Mouse (Mus musculus) c-Kit-positive CD71-positive TER-119-negative erythroid progenitor cells, embryonic 14.5 days (primary cell): Measurements from ENCODE around the gene Bcl7c.
"Not testable (repeated sequence)": the region's sequence is repeated elsewhere in the genome, so short reads cannot be mapped to it uniquely, and the experiment has no call there.

Source experiments
- DNase-seq: peaks from one replicate; pipeline ENCODE4 v3.0.0-alpha.2; 2013; ENCODE audit warnings: low read depth

Gene Bcl7c

DNA sequence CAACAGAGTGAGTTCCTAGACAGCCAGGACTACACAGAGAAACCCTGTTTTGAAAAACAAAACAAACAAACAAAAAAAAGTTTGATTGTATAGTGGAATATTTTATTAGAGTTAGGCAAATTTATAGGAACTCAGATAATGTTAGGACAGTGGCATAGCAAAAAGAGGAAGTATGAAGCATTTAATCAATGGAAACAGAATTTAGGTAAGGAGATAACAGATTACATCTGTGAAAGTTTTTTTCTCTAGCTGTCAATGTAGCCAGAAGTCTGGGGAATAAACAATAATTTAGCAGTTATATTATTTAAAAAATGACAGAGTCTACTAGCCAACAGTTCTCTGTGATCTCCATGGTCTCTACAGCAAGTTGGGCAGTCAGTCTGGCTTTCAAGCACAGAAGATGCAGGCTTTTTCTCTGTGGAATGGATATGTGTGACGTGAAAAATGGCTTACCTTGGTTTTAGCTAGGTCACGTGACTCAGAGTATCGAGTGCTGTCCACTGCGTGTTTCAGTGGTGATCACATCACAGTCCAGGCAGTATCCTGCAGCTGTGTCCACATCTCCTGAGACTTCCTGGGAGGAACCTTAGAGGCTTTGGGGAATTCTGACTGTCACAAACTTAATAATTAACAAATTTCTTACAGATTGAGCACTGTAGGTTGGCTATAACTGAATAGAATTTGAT lies 60.1 kb downstream of the Bcl7c start:
- no peak for DNase-seq

DNA sequence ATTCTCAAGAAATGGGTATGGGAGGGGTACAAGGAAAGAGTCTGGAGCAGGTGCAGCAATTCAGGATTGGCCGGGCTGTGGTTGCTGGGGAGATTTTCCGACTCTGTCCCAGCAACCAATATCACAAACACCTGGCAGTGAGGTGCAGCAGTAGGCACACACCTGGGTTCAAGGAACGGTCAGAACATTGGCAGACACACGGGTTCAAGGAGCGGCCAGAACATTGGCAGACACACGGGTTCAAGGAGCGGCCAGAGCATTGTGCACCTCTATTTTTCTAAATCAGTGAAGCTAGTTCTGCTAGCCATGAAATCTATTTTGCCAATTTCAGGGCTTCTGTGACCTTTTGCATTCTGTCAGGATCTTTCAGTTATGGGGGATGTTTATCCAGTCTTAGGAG lies 61.2 kb downstream of the Bcl7c start:
- not testable (repeated sequence) for DNase-seq

DNA sequence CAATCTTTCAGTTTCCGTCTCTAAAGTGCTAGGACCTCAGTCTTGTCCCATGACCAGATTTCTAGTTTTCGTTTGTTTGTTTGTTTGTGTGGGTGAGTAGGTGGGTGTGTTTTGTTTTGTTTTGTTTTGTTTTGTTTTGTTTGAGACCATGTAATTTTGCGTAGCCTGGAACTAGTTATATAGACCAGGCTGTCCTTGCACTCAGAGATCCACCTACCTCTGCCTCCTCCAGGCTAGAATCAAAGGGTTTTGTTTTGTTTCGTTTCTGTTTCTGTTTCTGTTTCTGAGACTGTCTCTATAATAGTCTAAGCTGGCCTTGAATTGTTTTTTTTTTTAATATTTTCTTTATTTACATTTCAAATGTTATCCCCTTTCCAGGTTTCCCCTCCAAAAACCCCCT lies 62.4 kb downstream of the Bcl7c start:
- DNase-seq = no peak

DNA sequence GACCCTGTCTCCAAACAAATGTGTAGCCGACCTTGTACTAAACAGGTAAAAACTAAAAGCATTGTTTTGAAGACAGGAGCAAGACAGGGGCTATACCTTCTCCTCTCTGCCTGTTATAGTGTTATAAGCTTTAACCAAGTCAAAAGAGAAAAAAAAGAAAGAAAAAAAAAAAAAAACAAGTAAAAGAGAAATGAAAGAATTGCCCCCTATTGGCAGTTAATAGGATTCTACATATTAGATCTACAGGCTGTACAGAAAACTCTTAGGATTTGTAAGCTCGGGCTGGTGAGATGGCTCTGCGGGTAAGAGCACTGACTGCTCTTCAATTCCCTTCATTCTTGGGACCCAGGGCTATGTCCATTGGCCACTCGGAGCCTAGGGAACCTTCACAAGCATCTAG lies 66.5 kb downstream of the Bcl7c start:
- no peak for DNase-seq

DNA sequence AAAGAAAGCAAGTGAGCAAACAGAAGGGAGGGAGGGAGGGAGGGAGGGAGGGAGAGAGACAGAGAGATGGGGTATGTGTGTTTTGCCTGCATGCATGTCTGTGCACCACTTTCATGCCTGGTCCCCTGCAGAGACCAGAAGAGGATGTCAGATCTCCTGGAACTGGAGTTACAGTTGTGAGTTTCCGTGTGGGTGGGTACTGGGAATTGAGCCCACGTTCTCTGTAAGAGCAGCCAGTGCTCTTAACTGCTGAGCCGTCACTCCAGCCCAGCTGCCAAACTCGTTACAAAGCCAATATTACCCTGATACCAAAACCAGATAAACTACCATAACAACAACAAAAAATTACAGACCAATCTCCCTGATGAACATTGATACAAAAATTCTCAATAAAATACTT lies 67.5 kb downstream of the Bcl7c start:
- DNase-seq = no peak

DNA sequence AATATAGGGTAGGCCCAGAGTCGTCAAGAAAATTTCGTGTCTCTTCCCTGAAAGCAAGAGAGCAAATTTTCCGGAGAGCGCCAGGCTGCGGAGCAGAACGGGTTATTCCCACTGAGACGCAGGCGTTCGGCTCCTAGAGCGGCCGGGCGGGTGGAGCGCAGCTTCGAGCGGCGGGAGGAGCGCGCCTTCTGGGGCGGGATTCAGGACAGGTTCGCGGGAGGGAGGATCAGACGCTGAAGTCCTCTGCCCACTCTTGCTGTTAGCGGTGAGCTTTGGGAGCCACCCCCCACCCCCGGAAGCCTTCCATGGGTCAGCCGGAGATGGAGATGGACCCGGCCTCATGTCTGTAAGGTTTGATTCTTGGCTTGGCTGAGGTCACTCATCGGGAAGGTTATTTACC lies 71.8 kb downstream of the Bcl7c start:
- no peak for DNase-seq

DNA sequence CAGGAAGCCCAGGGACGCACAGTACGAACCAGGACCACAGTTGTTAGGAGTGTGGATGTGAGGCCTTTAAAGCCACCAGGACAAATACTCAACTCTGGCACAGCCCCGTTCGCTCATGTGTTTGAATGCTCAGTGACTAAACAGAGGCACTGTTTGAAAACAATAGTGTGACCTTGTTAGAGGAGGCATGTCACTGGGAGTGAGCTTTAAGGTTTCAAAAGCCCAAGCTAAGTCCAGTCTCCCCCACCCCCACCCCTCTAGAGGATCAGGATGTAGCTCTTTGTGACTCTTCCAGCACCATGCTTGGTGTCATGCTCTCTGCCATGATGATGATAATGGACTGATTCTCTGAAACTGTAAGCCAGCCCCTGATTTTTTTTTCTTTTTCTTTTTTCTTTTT lies 77.3 kb downstream of the Bcl7c start:
- DNase-seq = no peak

DNA sequence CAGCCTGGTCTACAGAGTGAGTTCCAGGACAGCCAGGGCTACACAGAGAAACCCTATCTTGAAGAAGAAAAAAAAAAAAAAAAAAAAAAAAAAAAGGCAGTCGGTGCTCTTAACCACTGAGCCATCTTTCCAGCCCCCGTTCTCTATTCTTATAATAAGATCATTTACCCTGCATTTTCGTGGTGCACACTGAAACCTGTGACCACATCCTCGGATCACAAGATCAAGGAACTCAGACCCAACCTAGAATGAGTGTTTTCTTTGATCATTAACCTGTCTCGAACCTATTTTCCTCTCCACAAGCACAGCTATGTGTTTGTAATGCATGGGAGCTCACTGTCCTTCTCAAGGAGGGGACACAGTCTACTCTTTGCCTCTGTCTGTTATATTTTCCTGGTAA lies 80.1 kb downstream of the Bcl7c start:
- no peak for DNase-seq

DNA sequence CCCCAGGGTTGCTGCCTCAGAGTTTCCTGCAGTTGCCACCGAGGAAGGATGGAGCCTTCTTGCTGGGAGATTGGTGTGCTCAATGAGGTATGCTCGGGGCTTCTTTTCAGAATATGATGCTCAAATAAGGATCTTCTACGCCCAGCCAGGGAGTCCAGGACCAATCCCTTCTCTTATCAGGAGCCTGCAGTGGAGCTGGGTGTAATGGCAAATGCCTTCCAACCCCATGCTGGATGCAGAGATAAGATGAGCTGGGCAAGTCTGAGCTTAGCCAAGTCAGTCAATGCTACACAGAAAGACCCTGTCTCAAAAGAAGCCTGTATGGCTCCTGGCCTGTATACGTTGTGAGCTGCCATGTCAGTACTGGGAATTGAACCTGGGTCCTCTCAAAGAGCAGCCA lies 82.3 kb downstream of the Bcl7c start:
- peak; percentile 72 for DNase-seq

DNA sequence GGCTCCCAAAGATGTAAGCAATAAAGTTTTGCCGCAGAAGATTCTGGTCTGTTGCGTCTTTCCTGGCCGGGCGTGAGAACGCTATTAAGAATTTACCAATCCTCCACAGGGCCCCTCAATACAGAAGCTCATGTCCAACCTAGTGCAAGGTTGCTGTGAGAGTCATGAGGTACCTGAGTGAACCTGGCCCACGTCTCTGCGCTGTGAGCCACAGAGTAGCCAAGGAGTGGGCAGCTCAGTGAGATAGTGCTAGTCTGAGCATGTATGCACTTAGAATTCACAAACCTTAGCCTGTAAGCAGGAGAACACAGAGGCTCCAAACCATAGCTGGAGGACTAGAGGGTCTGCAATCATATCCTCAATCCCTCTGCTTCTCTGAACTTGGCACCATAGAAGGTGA lies 82.7 kb downstream of the Bcl7c start:
- DNase-seq = no peak

DNA sequence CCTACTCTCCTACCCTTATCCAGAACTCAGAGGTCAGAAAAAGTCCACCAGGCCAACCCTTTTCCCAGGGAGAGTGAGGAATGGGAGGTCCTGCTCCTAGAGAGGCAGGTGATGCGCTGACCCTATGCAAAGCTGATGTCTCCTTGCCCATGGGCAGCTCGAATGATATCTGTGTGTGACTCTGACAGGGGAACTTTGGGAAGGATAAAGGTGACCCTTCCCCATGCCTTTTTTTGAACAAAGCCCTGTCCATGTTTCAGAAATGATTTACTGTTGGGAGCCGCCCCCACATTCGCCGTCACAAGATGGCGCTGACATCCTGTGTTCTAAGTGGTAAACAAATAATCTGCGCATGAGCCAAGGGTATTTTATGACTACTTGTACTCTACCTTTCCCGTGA lies 90.3 kb downstream of the Bcl7c start:
- DNase-seq = not testable (repeated sequence)

DNA sequence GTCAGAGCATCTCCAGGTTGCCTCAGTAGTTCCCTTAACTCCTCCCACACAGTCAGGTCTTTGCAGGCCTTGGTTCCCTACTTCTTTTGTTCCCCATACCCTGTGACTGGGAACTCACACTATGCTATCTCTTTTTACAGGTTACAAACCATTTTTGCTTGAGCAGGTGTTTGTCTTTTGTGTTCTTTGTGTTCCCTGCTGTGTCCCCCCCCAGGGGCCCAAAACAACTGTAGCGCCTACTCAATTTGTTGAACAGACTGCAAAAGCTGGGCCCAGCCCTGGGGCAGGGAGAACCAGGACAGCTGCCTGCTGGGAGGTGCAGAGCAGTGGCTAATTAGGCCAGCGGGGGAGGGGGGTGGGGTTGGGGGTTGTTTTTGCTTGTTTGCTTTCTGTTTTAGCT lies 90.8 kb downstream of the Bcl7c start:
- no peak for DNase-seq

DNA sequence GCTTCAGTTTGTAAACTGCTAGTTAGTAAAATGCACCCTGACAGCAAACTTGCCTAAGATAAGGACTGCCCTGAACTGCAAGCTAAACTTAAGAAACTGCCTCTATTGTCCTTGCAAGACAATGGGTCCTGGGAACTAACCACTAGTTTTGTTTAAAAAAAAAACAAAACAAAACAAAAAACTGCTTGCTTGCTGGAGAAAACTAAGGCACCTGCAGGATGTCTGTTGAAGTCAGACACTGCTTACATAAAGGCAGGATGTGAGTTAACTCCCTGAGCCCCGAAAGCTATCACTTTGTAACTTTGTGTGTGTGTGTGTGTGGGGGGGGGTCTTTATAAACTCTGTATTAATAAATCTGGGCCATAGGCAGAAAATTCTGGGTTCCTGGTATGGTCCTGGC lies 91.9 kb downstream of the Bcl7c start:
- DNase-seq = no peak

DNA sequence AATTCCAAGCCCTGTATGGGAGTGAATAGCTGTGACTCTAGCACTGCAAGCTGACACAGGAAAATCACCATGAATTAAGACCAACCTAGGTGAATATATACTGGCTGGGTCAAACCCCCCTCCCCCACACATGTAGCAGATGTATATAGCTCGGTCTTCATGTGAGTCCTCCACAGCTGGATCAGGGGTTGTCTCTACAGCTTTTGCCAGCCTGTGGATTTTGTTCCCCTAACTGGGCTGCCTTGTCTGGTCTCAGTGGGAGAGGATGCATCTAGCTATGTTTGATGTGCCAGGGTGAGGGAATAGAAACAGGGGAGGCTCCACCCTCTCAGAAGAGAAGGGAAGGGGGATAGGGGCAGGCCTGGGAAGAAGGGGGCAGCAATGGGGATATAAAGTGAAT lies 92.4 kb downstream of the Bcl7c start:
- DNase-seq = no peak

DNA sequence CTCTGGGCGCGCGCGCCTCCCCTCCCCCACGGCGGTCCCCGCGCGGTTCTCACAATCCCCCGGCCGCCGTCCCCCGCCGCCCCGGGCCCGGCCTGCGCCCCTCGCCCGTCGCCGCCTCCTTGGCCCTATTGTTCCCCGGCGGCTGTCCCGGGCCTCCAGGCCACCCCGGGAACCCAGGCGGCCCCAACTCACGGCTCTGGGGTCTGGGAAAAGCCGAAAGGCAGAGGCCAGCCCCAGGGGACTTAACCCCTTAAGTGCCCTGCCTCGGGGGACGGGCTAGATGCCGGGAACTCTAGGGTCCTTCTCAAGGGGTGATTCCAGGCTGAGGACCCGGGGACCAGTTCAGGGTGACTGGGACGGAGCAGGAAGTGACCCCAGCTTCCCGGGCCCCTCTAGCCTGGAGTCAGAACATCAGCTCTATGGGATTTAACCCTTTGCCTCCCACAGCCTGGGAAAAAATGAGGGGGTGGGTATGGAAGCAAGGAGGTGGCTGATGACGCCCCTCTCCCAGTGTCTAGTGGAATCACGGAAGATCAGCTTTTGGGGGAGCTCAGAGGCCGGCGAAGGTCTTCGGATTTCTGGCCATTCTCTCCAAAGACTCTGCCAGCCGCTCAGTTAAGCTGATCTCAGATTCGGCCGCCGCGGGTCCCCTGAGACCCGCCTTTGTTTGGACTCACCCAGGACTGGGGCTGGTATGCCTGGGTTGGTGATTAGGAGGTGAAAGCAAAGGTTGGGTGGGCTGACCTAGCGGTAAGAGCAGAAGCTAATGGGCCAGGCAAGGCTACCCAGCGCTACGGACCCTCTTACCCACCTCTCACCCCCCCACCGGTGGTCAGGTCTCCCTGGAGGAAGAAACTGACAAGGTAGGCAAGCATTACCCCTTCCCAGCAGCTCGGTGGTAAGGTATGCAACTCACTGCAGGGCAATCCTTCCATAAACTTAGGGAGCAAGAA lies 93.6 kb downstream of the Bcl7c start, which contains the start of gene Zfp629:
Zfp629 (minus strand) TSS at position 907 of the 953 bp plus-strand sequence.
- peak; percentile 40 for DNase-seq

DNA sequence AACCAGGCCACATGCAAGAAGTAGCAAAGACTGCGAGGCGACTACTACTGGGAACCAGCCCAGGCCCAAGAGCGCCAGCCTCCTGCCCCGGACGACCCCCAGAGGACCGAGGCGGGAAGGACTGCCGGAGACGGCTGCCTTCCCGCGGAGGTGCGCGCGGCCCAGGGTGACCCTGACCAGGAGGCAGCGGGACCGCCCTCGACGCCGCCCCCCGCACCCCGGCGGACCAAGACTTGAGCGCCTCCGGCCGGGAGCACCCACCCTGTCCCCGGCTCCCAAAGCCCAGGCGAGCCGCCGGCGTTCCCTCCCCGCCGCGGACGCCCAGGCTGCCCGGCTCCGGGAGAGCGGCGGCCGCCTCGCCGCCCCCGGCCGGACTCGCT lies 94.2 kb downstream of the Bcl7c start:
- no peak for DNase-seq

DNA sequence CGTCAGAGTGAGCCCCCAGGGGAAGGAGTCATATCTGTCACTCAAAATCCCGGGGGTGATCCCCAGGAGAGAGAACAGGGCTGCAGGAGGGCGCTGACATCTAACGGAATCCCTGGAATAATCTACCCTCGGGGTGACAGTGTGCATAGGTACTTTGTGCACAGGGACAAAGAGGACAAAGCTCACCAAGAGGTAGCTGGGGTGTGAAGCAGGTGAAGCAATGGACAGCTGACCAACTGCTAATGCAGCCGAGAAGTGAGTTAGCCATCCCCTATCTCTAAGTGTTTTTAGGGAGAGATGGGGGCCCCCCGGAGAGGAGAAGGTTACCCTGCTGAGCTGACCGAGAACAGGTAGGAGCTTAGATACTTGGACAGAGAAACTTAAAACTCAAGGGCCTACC lies 94.6 kb downstream of the Bcl7c start:
- no peak for DNase-seq

DNA sequence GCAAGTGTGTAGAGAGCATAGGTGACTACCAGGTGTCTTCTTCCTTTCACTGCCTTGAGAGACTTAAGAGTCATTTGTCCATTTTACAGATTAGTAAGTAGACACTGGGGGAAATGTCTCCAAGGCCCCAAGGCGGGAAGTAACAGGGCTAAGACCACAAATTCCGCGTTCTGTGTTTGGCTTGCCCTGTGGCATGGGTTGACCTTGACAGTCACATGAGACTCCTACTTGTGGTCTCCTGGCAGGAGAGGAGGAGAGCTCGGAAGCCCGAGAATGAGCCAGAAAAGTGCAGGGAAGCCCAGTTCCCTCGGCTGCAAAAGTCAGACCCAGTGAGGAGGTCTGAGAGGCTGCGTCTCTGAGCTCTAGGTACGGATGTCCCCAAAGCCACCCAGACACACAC lies 95.2 kb downstream of the Bcl7c start:
- DNase-seq = no peak

DNA sequence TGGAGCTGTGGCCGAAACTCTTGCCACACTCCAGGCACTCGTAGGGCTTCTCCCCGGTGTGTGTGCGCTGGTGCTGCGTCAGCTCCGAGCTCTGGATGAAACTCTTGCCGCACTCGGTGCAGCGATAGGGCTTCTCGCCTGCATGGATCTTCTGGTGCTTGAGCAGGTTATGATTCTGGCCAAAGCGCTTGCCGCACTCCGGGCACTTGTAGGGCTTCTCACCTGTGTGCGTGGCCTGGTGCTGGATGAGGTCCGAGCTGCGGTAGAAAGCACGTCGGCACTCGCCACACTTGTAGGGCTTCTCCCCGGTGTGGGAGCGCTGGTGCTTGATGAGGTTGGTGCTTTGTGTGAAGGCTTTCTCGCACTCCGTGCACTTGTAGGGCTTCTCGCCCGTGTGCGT lies 97.2 kb downstream of the Bcl7c start:
- DNase-seq = no peak
